Mouse (Mus musculus) cerebellum, adult 2 months (tissue): ENCODE data around the gene 1700025C18Rik. TPM values are rescaled to one million over a fixed set of nuclear protein-coding genes. Genes with fewer than 3 reads are reported as not detected.

Experiments used
- DNase-seq, 2 experiments: peaks; one replicate each; pipeline ENCODE4 v3.0.0; 2021
- H3K27ac ChIP-seq: fragments of 200-500 bp; 2 replicates; pipeline ENCODE4 v1.5.1; 2012; ENCODE audit warnings: low read length, control low read depth, inconsistent platforms; ENCODE audit not compliant: insufficient read depth
- H3K27me3 ChIP-seq: fragments of 200-500 bp; 2 replicates; pipeline ENCODE4 v1.6.1; 2012; ENCODE audit warnings: inconsistent platforms, mild to moderate bottlenecking, low read length, moderate library complexity; ENCODE audit not compliant: control insufficient read depth, insufficient read depth
- H3K4me1 ChIP-seq: fragments of 200-500 bp; 2 replicates; pipeline ENCODE4 v1.6.1; 2011; ENCODE audit warnings: low read length; ENCODE audit not compliant: control insufficient read depth, insufficient read depth
- H3K4me3 ChIP-seq: fragments of 200-500 bp; replicated peaks from 2 replicates; pipeline ENCODE3; 2011; ENCODE audit warnings: mild to moderate bottlenecking, low read depth, low read length, control low read depth; ENCODE audit not compliant: insufficient read depth
- CTCF ChIP-seq: fragments of 200-500 bp; IDR thresholded peaks from 2 replicates; pipeline ENCODE4 v1.5.1; 2011; ENCODE audit warnings: low read depth, mild to moderate bottlenecking, control low read depth, low read length, moderate library complexity, borderline replicate concordance; ENCODE audit not compliant: insufficient read depth
- POLR2A ChIP-seq: fragments of 200-500 bp; IDR thresholded peaks from 2 replicates; pipeline ENCODE4 v1.6.1; 2011; ENCODE audit warnings: low read length, control low read depth, borderline replicate concordance; ENCODE audit not compliant: insufficient read depth
- WGBS: fragments of 180-500 bp; shearing (Covaris S2); methylation state at CpG from one replicate; pipeline ENCODE4 v1.1.7; 2018; 5-methylcytosine and 5-hydroxymethylcytosine counted together
- polyA plus RNA-seq: library from polyadenylated mRNA; depleted of rRNA; stranded (reverse); fragments of >200 nt; gene quantifications from 2 replicates; pipeline ENCODE4 v1.2.3, GENCODE M21; 2012; rRNA removed

Gene 1700025C18Rik
- not detected in 2 replicates for polyA plus RNA-seq

GRCm38 (mm10) chr2:165090650-165091049 lies at the start of gene 1700025C18Rik:
Gene 1700025C18Rik (minus strand): TSS chr2:165090750.
- DNase-seq, result no peak
- Histone ChIP-seq H3K27ac (no peak within 1 kb of the TSS), H3K4me3 (no peak within 1 kb of the TSS), H3K4me1 (no peaks in the 10 kb centered on the region), H3K27me3 (no peaks in the 10 kb centered on the region)
- WGBS, result 86% methylated on average over 2 of the region's 2 CpGs
- TF ChIP-seq CTCF (no peak), POLR2A (no peak)

DNA sequence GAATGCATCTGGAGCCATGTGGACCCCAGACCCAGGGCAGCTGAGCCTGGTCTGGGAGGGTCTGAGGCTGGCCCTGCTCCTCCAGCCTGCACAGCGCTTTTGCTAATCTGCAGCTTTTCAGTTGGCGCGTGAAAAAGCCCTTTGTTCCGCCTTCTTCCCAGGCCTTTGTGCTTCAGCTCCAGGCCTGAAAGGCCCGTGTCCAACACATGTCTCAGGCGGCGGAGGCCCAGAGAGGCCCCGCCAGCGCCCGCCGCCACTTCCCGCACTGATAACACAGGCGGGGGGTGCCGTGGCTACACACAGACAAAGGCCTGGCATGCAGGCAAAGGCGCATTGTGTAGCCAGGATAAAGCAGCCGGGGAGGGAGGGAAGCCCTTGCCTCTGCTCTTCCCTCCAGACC lies 45.5 kb upstream of the 1700025C18Rik start:
- DNase-seq, result no peak
- WGBS, result 51% methylated on average over 16 of the region's 16 CpGs
- no peak overlapping the region for H3K27ac ChIP-seq
- no peak overlapping the region for H3K4me3 ChIP-seq
- TF ChIP-seq CTCF, result no peak
- no peak for TF ChIP-seq POLR2A
- no peaks in the 10 kb centered on the region for H3K27me3 ChIP-seq
- H3K4me1 ChIP-seq, result no peaks in the 10 kb centered on the region

DNA sequence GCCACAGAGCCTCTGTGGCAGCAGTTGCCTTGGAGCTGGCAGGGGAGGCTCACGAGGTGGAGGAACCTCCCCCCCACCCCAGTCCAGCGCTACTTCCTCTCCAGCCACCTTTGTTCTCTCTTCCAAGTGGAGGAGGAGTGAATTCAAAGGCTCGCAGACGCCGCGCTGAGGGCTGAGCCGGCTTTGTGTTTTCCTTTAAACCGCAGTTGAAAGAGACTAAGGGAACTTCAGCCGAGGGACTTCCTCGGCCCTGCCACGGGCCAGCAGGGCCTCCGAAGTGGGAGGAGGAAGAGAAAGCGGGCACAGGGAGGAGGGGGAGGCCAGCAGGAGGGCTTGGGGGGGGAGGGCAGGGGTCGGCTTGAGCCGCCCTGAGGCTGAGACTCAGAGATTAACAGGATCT lies 43.0 kb upstream of the 1700025C18Rik start:
- 36% methylated on average over 15 of the region's 15 CpGs for WGBS
- Histone ChIP-seq H3K4me3 (no peak overlapping the region), H3K27ac (no peak overlapping the region), H3K27me3 (no peaks in the 10 kb centered on the region), H3K4me1 (no peaks in the 10 kb centered on the region)
- no peak for TF ChIP-seq POLR2A
- no peak for TF ChIP-seq CTCF
- no peak for DNase-seq

DNA sequence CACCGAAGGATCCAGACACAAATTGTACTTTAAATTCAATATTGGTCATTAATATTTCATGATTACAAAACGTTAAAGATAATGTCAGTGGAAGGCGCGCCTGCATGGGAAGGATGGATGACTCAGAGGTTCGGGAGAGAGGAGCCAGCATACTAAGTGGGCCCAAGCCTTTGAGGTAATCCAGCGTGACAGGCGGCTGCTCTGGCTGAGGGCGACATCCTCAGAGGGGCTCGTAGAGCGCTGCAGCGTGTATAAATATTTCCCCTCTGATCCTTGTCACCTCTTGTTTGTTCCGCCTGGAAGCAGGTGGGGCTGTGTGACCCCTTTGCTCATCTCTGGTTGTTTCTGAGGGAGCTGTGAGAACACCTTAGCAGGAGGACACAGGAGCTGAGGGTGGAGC lies 40.9 kb upstream of the 1700025C18Rik start:
- no peak overlapping the region for H3K4me3 ChIP-seq
- no peaks in the 10 kb centered on the region for H3K4me1 ChIP-seq
- no peaks in the 10 kb centered on the region for H3K27me3 ChIP-seq
- no peak overlapping the region for H3K27ac ChIP-seq
- TF ChIP-seq POLR2A (no peak), CTCF (no peak)
- WGBS, result 42% methylated on average over 12 of the region's 12 CpGs
- no peak for DNase-seq

DNA sequence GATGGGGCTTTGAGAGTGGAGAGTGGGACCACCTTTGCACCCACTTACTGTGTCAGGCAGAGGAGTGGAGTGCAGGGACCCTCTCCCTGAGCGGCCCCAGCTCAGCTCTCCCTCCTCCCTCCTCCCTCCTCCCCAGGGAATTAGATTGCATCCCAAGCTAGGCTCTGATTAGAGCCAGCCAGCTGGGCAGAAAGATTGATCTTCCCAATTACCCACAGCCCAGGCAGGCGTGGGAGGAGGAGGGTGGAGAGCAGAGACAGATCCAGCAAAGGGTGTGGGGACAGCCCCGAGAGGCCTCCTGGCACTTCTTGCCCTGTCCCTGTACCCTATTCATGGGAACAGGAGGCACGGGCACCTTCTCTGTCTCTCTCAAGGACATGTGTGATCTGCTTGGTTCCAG lies 38.6 kb upstream of the 1700025C18Rik start:
- no peak for DNase-seq
- Histone ChIP-seq H3K27me3 (no peaks in the 10 kb centered on the region), H3K4me1 (no peaks in the 10 kb centered on the region), H3K27ac (no peak overlapping the region), H3K4me3 (no peak overlapping the region)
- TF ChIP-seq POLR2A, result no peak
- TF ChIP-seq CTCF, result no peak
- 73% methylated on average over 4 of the region's 4 CpGs for WGBS

DNA sequence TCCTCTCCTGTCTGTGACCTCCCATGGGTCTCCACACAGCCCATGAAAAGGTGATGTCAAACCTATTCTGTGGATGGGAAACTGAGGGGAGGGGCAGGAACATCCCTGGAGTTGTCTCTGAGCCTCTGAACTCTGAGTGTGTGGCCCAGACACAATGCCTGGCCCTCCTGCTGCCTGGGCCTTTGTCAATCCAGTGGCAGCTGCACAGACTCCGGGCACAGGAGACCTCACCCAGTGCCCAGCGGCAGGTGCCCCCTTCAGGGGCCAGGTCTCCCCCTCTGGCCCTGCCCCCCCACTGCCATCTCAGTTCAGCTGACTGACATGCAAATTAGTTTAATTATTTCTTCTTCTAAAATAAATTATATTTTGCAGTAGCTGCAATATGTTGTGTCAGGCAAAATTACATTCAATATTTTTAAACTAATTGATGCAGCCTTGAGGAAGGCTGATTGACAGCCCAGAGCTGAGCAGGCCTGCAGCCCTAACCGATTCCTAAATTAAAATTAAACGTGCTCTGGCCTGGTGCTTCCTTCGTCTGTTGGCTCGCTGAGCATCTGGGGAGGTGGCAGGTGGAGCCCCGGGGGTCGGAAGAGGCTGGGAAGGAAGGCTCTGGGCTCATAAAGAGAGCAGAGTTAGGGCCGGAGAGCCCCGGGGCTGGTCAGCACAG lies 36.5 kb upstream of the 1700025C18Rik start:
- 24% methylated on average over 10 of the region's 10 CpGs for WGBS

DNA sequence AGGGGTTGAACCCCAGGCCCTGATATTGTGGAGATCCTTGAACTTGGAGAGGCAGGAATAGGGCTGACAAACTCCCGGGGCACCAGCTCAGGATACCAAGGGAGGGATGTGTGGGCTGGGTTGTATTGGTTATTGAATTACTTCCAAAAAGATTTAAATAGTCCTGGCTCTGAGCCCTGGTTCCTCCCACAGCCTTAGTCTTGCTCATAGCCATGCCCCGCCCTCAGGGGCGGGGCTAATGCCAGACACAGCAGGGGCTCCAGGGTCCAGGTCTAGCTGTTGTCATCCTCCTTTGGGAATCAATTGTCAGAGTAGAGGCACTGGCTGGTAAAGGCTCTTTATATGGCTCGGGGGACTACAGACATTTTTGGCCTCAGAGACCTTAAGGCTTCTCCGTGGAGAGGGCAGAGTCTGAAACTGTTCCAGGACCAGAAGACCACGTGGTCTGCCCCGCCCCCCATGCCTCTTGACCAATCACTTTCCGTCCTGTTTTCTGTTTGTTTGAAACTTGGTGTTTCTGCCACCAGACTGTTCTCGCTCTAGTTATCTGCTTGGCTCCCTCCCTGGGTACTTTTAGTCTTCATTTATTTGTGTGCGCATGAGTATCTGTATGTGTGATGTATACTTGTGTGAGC lies 30.8 kb upstream of the 1700025C18Rik start:
- Histone ChIP-seq H3K4me1 (peaks cover 6% of the 10 kb centered on the region; the same call in 1 of the 2 replicates), H3K27ac (no peak overlapping the region), H3K27me3 (no peaks in the 10 kb centered on the region), H3K4me3 (no peak overlapping the region)
- no peak for DNase-seq
- TF ChIP-seq POLR2A, result no peak
- TF ChIP-seq CTCF, result no peak
- WGBS, result 28% methylated on average over 10 of the region's 10 CpGs

More for the DNA sequence above, 36.5 kb upstream of the 1700025C18Rik start:
- H3K27ac ChIP-seq, result no peak overlapping the region
- no peak for TF ChIP-seq CTCF
- no peak for TF ChIP-seq POLR2A
- DNase-seq, result no peak
- no peak overlapping the region for H3K4me3 ChIP-seq
- no peaks in the 10 kb centered on the region for H3K27me3 ChIP-seq
- no peaks in the 10 kb centered on the region for H3K4me1 ChIP-seq

- Histone ChIP-seq H3K27ac (no peak overlapping the region), H3K4me1 (peaks cover 6% of the 10 kb centered on the region; the same call in 1 of the 2 replicates), H3K27me3 (no peaks in the 10 kb centered on the region), H3K4me3 (no peak overlapping the region)
- no peak for TF ChIP-seq CTCF
- TF ChIP-seq POLR2A, result no peak
- WGBS, result 57% methylated on average over 9 of the region's 9 CpGs
- no peak for DNase-seq
Observed at GRCm38 (mm10) chr2:165120765-165121164, 30.2 kb upstream of the 1700025C18Rik start.
